Mouse (Mus musculus): ENCODE results near the gene Cypt14.
"Not testable (repeated sequence)": the region's sequence is repeated elsewhere in the genome, so short reads cannot be mapped to it uniquely, and the experiment has no call there.

The Cypt14 gene

GRCm38 (mm10) chrX:39863504-39863903, at the start of gene Cypt14:
Cypt14 (minus strand) TSS chrX:39863604.
- DNase-seq (ENCODE audit: low spot score) = not testable (repeated sequence)
